Mouse (Mus musculus) liver, embryonic 11.5 days (tissue): ENCODE results near the gene Sec14l5. TPM values are rescaled to one million over a fixed set of nuclear protein-coding genes. Genes with fewer than 3 reads are reported as not detected.

ENCODE experiments used
- ATAC-seq: fragments of 200-750 bp; cut with Nextera tagmentation; replicated peaks from 2 replicates; pipeline ENCODE4 v1.8.0; 2017; ENCODE audit warnings: moderate number of reproducible peaks, mild to moderate bottlenecking, moderate TSS enrichment, moderate library complexity; ENCODE audit not compliant: low FRiP score
- DNase-seq: peaks from one replicate; pipeline ENCODE4 v3.0.0-alpha.2; 2017; ENCODE audit warnings: low spot score
- H3K27ac ChIP-seq: fragments of 300-500 bp; sonication (generic); 2 replicates; pipeline ENCODE4 v1.5.1; 2014; ENCODE audit warnings: mild to moderate bottlenecking, low read depth, low read length, control low read depth
- H3K27me3 ChIP-seq: fragments of 300-500 bp; sonication (generic); replicated peaks from 2 replicates; pipeline ENCODE4 v1.6.1; 2014; ENCODE audit warnings: low read length, mixed read lengths; ENCODE audit not compliant: control insufficient read depth, insufficient read depth
- H3K36me3 ChIP-seq: fragments of 300-500 bp; sonication (generic); 2 replicates; pipeline ENCODE4 v1.6.1; 2014; ENCODE audit warnings: mild to moderate bottlenecking, low read length, moderate library complexity, mixed read lengths; ENCODE audit not compliant: control insufficient read depth, insufficient read depth
- H3K4me1 ChIP-seq: fragments of 300-500 bp; sonication (generic); replicated peaks from 2 replicates; pipeline ENCODE4 v1.6.1; 2014; ENCODE audit warnings: low read length, mixed read lengths; ENCODE audit not compliant: control insufficient read depth, insufficient read depth
- H3K4me2 ChIP-seq: fragments of 300-500 bp; sonication (generic); 2 replicates; pipeline ENCODE4 v1.6.1; 2014; ENCODE audit warnings: mild to moderate bottlenecking, control low read depth, moderate library complexity
- H3K4me3 ChIP-seq: fragments of 300-500 bp; sonication (generic); 2 replicates; pipeline ENCODE4 v1.5.1; 2014; ENCODE audit warnings: low read depth, low read length, control low read depth
- H3K9ac ChIP-seq: fragments of 300-500 bp; sonication (generic); 2 replicates; pipeline ENCODE4 v1.6.1; 2014; ENCODE audit warnings: low read depth, low read length, control low read depth
- H3K9me3 ChIP-seq: fragments of 300-500 bp; sonication (generic); 2 replicates; pipeline ENCODE4 v1.6.1; 2016; ENCODE audit warnings: low read length, inconsistent platforms, mixed read lengths; ENCODE audit not compliant: control insufficient read depth
- WGBS: fragments of 180-500 bp; shearing (Covaris S2); extraction: QIAGEN DNeasy Blood & Tissue Kit; methylation state at CpG from one replicate; pipeline ENCODE4 v1.1.7; 2014; 5-methylcytosine and 5-hydroxymethylcytosine counted together
- polyA plus RNA-seq: library from polyadenylated mRNA; unstranded; fragments of >200 nt; fragmentation: Nextera tagmentation; extraction: Ambion mirVana; gene quantifications from 2 replicates; pipeline ENCODE4 v1.2.1, GENCODE M21; 2014

Sec14l5 gene
- polyA plus RNA-seq, 1 experiment from 2014 or later, result not detected

DNA sequence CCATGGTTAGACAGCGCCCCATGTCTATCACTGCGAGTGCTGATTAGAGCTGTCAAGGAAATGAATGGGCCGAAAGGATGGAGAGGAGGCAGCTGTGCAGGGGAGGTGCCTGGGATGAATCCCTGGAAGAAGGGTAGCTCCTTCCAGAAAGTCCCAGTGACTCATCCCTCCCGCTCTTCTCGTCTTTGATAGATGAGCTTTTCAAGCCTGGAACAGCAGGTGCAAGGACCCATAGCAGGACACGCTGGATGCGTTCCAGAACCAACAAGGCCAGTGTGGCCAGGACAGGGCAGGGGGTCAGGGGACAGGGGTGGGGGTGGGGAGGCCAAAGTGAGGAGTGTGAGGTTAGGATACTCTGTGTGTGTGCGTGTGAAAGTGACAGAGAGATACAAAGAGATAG, 12.3 kb downstream of the Sec14l5 start:
- DNase-seq, result no peak
- 61% methylated on average over 8 of the region's 8 CpGs for whole genome bisulfite sequencing
- H3K9me3 ChIP-seq, result no peaks in the 10 kb centered on the region

DNA sequence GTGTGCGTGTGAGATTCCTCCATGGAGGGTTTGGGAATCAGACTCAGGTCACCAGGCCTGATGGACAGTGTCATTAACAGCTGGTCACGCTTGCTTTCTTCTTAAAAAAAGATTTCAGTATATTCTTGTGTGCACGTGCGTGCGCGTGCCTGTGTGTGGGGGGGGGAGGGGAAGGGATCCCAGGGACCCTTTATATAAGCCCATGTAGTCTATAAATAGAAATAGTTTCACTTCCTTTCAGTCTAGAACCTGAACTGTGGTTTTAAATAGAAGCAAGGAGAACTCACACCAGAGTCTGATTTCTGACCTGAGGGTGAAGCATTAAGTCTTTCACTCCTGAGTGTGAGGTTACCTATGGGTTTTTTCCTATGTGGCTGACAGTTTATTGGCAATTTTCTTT, 17.4 kb downstream of the Sec14l5 start:
- H3K4me1 ChIP-seq, result no peaks in the 10 kb centered on the region
- DNase-seq (no peak), ATAC-seq (no peak)
- no peaks in the 10 kb centered on the region for H3K36me3 ChIP-seq
- no peak overlapping the region for H3K4me2 ChIP-seq
- 75% methylated on average over 6 of the region's 6 CpGs for WGBS
- no peak overlapping the region for H3K9ac ChIP-seq
- H3K4me3 ChIP-seq, result no peak overlapping the region
- H3K27me3 ChIP-seq, result no peaks in the 10 kb centered on the region
- H3K27ac ChIP-seq, result no peak overlapping the region
- H3K9me3 ChIP-seq, result no peaks in the 10 kb centered on the region

More for the DNA sequence above, 12.3 kb downstream of the Sec14l5 start:
- Histone ChIP-seq H3K27ac (no peak overlapping the region), H3K9ac (no peak overlapping the region), H3K4me1 (no peaks in the 10 kb centered on the region), H3K27me3 (0 out of 2 replicates have a peak, but pooled peaks cover 2% of the 10 kb centered on the region), H3K36me3 (no peaks in the 10 kb centered on the region), H3K4me3 (no peak overlapping the region), H3K4me2 (no peak overlapping the region)
- ATAC-seq, result no peak

DNA sequence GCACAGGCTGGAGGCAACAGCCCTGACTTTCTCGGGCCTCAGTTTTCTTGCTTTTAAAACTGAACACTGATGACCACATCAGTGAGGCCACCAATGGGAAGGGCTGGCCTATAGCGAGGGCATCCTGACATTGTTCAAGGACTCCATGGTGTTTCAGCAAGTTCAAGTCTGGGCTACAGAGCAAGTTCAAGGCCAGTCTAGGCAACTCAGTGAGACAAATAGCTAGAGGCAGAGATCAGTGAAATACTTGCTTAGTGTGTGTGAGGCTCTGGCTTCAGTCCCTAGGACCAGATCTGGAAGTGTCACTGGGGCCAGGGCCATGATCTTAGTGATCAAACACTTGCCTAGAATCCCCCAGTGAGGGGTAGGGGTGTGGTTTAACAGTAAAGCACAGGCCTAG, 21.1 kb downstream of the Sec14l5 start:
- no peak for ATAC-seq
- no peak for DNase-seq
- no peak overlapping the region for H3K4me3 ChIP-seq
- H3K36me3 ChIP-seq, result no peaks in the 10 kb centered on the region
- no peaks in the 10 kb centered on the region for H3K27me3 ChIP-seq
- no peaks in the 10 kb centered on the region for H3K9me3 ChIP-seq
- H3K27ac ChIP-seq, result no peak overlapping the region
- H3K4me2 ChIP-seq, result no peak overlapping the region
- H3K9ac ChIP-seq, result no peak overlapping the region
- H3K4me1 ChIP-seq, result no peaks in the 10 kb centered on the region
- WGBS, result 79% methylated on average over 2 of the region's 2 CpGs

DNA sequence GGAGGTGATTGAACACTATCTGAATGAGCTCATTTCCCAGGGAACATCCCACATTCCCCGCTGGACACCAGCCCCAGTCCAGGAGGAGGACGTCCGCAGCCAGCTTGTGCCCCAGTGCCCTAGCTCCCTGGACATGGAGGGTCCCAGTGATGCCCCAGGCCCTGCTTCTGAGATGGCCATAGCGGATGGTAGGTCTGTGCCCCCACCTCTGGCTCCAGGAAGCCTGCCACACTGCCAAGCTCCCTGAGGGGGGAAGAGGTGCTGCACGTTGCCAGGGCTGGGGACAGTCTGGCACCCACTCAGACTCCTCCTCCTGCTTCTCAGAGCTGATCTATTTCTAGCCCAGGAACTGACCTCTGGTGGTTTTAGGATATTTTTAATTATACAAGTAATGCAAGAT, 21.9 kb downstream of the Sec14l5 start:
- Histone ChIP-seq H3K27ac (no peak overlapping the region), H3K4me1 (no peaks in the 10 kb centered on the region), H3K9me3 (no peaks in the 10 kb centered on the region), H3K4me2 (no peak overlapping the region), H3K36me3 (no peaks in the 10 kb centered on the region), H3K4me3 (no peak overlapping the region), H3K9ac (no peak overlapping the region), H3K27me3 (no peaks in the 10 kb centered on the region)
- DNase-seq, result no peak
- WGBS, result 68% methylated on average over 5 of the region's 5 CpGs
- no peak for ATAC-seq

DNA sequence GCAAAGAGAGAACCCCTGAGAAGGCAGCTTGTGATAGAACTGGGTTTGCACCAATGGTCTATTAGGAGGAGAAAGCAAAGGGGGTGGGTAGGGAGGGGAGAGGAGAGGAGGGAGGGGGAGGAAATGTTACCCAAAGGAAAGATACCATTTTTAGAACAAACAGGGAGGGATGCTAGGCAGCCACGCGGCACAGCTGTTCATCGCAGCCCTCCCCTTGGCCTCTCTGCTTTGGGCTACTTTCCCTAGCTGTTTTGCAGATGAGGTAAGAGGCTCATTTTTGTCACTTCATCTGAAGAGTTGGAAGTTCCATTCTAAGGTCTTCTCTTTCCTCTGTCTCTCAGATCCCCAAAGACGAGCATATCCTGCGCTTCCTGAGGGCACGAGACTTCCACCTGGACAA, 25.7 kb downstream of the Sec14l5 start:
- DNase-seq (no peak), ATAC-seq (no peak)
- H3K9ac ChIP-seq, result no peak overlapping the region
- H3K9me3 ChIP-seq, result no peaks in the 10 kb centered on the region
- no peaks in the 10 kb centered on the region for H3K27me3 ChIP-seq
- H3K4me3 ChIP-seq, result no peak overlapping the region
- H3K4me1 ChIP-seq, result no peaks in the 10 kb centered on the region
- no peak overlapping the region for H3K4me2 ChIP-seq
- WGBS, result 86% methylated on average over 6 of the region's 6 CpGs
- H3K27ac ChIP-seq, result no peak overlapping the region
- no peaks in the 10 kb centered on the region for H3K36me3 ChIP-seq

DNA sequence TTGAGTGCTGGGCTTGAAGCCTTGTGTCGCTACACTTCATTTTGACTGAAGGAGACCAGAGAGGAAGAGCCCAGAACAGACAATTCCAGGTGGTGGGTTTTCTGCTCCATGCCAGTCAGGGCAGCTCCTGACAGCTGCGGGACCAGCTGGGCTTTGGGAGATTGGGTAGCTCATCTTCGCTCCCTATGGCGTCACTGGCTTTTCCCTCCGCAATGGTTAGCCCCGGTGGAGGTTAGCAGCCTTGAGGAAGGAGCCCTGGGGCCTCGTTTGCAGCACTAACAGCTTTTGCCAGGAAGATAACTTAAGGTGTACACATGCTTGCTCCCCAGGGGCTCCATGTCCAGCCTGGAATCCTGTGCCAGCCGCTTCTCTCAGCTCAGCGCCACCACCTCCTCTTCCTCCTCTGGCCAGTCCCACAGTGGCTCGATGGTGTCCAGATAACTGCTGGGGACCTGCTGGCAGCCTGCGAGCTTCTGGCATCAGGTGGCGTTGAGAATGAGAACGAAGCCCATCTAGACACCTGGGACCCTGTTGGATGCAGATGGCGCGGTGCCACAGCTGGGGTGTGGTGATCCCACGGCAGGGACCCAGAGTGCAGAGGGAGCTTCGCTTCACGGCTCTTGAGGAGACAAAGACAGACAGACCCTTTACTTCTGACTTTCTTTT, 36.5 kb downstream of the Sec14l5 start:
- Histone ChIP-seq H3K9me3 (no peaks in the 10 kb centered on the region), H3K9ac (no peak overlapping the region), H3K4me3 (no peak overlapping the region), H3K27me3 (0 out of 2 replicates have a peak, but pooled peaks cover 2% of the 10 kb centered on the region), H3K27ac (no peak overlapping the region), H3K4me2 (no peak overlapping the region), H3K36me3 (no peaks in the 10 kb centered on the region), H3K4me1 (no peaks in the 10 kb centered on the region)
- DNase-seq, result no peak
- 78% methylated on average over 18 of the region's 18 CpGs for WGBS
- no peak for ATAC-seq

DNA sequence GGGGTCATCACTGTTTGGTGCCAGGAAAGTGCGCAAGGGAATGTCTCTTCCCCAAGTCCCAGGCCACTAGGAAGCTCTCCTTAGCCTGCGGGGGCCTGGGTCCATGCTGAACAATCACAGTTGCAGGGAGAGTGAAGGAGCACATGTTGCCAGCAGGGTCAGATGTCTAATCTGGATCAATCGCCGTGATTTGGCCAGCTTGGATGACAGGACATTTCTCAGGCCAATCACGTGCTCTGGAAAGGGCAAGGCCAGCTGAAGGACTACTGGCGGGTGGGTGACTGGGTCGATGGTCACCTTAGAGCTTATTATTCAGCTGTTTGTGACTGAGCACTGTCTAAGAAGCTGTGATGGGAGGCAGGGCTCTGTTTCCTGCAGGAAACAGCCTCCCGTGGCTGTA, 37.2 kb downstream of the Sec14l5 start:
- no peak overlapping the region for H3K4me3 ChIP-seq
- H3K4me1 ChIP-seq, result no peaks in the 10 kb centered on the region
- 53% methylated on average over 8 of the region's 8 CpGs for WGBS
- no peak overlapping the region for H3K27ac ChIP-seq
- no peak overlapping the region for H3K4me2 ChIP-seq
- DNase-seq (no peak), ATAC-seq (no peak)
- 0 out of 2 replicates have a peak, but pooled peaks cover 2% of the 10 kb centered on the region for H3K27me3 ChIP-seq
- H3K9ac ChIP-seq, result no peak overlapping the region
- no peaks in the 10 kb centered on the region for H3K9me3 ChIP-seq
- H3K36me3 ChIP-seq, result no peaks in the 10 kb centered on the region

DNA sequence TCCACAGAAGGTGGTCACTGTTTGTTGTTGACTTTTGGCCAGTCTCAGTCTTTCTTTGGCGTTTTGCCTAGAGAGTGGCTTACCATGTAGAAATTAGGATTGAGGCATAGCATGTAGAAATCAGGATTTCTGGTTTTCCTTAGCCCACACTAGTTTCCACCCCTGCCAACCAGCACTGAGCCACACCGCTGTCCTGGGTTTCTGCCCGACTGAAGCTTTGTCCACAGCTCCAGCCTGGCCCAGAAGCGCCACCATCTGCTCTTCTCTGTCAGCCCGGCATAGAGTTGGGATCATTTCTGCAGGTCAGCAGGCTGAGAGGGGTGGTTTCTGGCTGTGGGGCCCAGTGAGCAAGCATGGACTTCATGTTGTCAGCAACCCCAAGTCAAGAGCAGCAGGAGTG, 38.0 kb downstream of the Sec14l5 start:
- Histone ChIP-seq H3K4me1 (no peaks in the 10 kb centered on the region), H3K9me3 (no peaks in the 10 kb centered on the region), H3K36me3 (no peaks in the 10 kb centered on the region), H3K27me3 (0 out of 2 replicates have a peak, but pooled peaks cover 2% of the 10 kb centered on the region), H3K4me3 (no peak overlapping the region), H3K4me2 (no peak overlapping the region), H3K9ac (no peak overlapping the region), H3K27ac (no peak overlapping the region)
- 85% methylated on average over 5 of the region's 5 CpGs for WGBS
- ATAC-seq (no peak), DNase-seq (no peak)

DNA sequence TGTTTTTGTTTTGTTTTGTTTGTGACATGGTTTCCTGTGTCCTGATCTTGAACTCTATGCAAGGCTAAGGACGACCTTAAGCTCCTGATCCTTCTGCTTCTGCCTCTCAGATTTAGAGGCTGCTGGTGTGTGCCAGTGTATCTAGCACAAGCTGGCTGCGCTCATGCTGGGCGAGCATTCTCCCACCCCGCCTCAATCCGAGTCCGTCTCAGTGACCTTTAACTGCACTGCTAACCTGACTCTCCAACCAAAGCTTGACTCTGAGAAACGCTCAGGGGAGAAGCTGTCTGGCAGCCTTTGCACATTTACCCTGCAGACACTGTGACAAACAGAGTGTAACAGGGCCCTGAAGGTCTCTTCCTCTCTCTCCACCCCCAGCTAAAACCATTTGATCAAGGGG, 38.8 kb downstream of the Sec14l5 start:
- H3K9ac ChIP-seq, result no peak overlapping the region
- no peaks in the 10 kb centered on the region for H3K36me3 ChIP-seq
- ATAC-seq, result no peak
- H3K9me3 ChIP-seq, result no peaks in the 10 kb centered on the region
- WGBS, result 68% methylated on average over 7 of the region's 7 CpGs
- H3K4me2 ChIP-seq, result no peak overlapping the region
- DNase-seq, result no peak
- H3K4me1 ChIP-seq, result no peaks in the 10 kb centered on the region
- no peak overlapping the region for H3K4me3 ChIP-seq
- H3K27me3 ChIP-seq, result 0 out of 2 replicates have a peak, but pooled peaks cover 2% of the 10 kb centered on the region
- H3K27ac ChIP-seq, result no peak overlapping the region
